Mouse (Mus musculus): Measurements from ENCODE around the gene Gm49416. TPM values are rescaled to one million over a fixed set of nuclear protein-coding genes. Genes with fewer than 3 reads are reported as not detected.

Gene Gm49416
- polyA plus RNA-seq, 1 experiment from 2014 or later: not detected

GRCm38 (mm10) chr19:8921741-8922140 is 33.0 kb downstream of the Gm49416 start:
- Histone ChIP-seq H3K27ac (replicated peaks) (no peak overlapping the region), H3K4me3 (replicated peaks) (peak overlapping the region; percentile 82), H3K36me3 (peaks cover 21% of the 10 kb centered on the region; the same call in 1 of the 2 replicates), H3K27me3 (no peaks in the 10 kb centered on the region), H3K9ac (no peak overlapping the region), H3K4me2 (replicated peaks) (peak overlapping the region; percentile 75), H3K9me3 (replicated peaks) (no peaks in the 10 kb centered on the region), H3K4me1 (peaks cover 20% of the 10 kb centered on the region)
- ATAC-seq (ENCODE audit: insufficient number of reproducible peaks, low FRiP score, low TSS enrichment, low read depth): no peak
- WGBS: 49% methylated on average over 9 of the region's 9 CpGs

- WGBS: 73% methylated on average over 2 of the region's 2 CpGs
- no peak overlapping the region for H3K9ac ChIP-seq
- H3K27ac ChIP-seq (replicated peaks): 0 out of 2 replicates have a peak overlapping the region, but pooled peaks have one; percentile 48
- no peaks in the 10 kb centered on the region for H3K9me3 ChIP-seq (replicated peaks)
- no peak overlapping the region for H3K4me2 ChIP-seq (replicated peaks)
- no peak overlapping the region for H3K4me3 ChIP-seq (replicated peaks)
- H3K27me3 ChIP-seq: no peaks in the 10 kb centered on the region
- H3K4me1 ChIP-seq: peaks cover 23% of the 10 kb centered on the region
- H3K36me3 ChIP-seq: peaks cover 31% of the 10 kb centered on the region; the same call in 1 of the 2 replicates
- ATAC-seq (ENCODE audit: insufficient number of reproducible peaks, low FRiP score, low TSS enrichment, low read depth): no peak
Observed at GRCm38 (mm10) chr19:8926766-8927165, 38.0 kb downstream of the Gm49416 start.

- WGBS: 84% methylated on average over 12 of the region's 12 CpGs
- H3K4me1 ChIP-seq: peaks cover 18% of the 10 kb centered on the region
- no peak for ATAC-seq (ENCODE audit: insufficient number of reproducible peaks, low FRiP score, low TSS enrichment, low read depth)
Observed at GRCm38 (mm10) chr19:8927891-8928525, 39.3 kb downstream of the Gm49416 start.

GRCm38 (mm10) chr19:8928689-8929223 is 40.0 kb downstream of the Gm49416 start:
- peaks cover 42% of the 10 kb centered on the region for H3K36me3 ChIP-seq
- H3K4me1 ChIP-seq: peaks cover 18% of the 10 kb centered on the region
- H3K9me3 ChIP-seq (replicated peaks): no peaks in the 10 kb centered on the region
- H3K27ac ChIP-seq (replicated peaks): peak overlapping the region; percentile 83
- H3K4me2 ChIP-seq (replicated peaks): peak overlapping the region; percentile 73
- H3K9ac ChIP-seq: peak overlapping the region; percentile 68
- 17% methylated on average over 16 of the region's 16 CpGs for WGBS
- no peaks in the 10 kb centered on the region for H3K27me3 ChIP-seq
- H3K4me3 ChIP-seq (replicated peaks): peak overlapping the region; percentile 84
- peak; percentile 16; the same call in 1 of the 2 replicates for ATAC-seq (ENCODE audit: insufficient number of reproducible peaks, low FRiP score, low TSS enrichment, low read depth)

More at GRCm38 (mm10) chr19:8927891-8928525, 39.3 kb downstream of the Gm49416 start:
- Histone ChIP-seq H3K27me3 (no peaks in the 10 kb centered on the region), H3K4me3 (replicated peaks) (no peak overlapping the region), H3K36me3 (peaks cover 36% of the 10 kb centered on the region), H3K9me3 (replicated peaks) (no peaks in the 10 kb centered on the region), H3K9ac (no peak overlapping the region), H3K27ac (replicated peaks) (no peak overlapping the region), H3K4me2 (replicated peaks) (no peak overlapping the region)

GRCm38 (mm10) chr19:8929224-8930088 is 40.7 kb downstream of the Gm49416 start, which contains the start of the genes Rom1 and Eml3:
Gene Rom1 (minus strand): TSS chr19:8929356.
Gene Eml3 (plus strand): TSS chr19:8929552.
- Histone ChIP-seq H3K9ac (peak within 1 kb of the TSS; percentile 68), H3K27ac (replicated peaks) (peak within 1 kb of the TSS; percentile 83), H3K4me3 (replicated peaks) (peak within 1 kb of the TSS; percentile 84), H3K4me1 (peaks cover 18% of the 10 kb centered on the region), H3K4me2 (replicated peaks) (peak within 1 kb of the TSS; percentile 73), H3K36me3 (peaks cover 48% of the 10 kb centered on the region), H3K9me3 (replicated peaks) (no peaks in the 10 kb centered on the region), H3K27me3 (no peaks in the 10 kb centered on the region)
- ATAC-seq (ENCODE audit: insufficient number of reproducible peaks, low FRiP score, low TSS enrichment, low read depth): peak; percentile 76
- WGBS: under 1% methylated on average over 61 of the region's 74 CpGs

GRCm38 (mm10) chr19:8930117-8930516 is 41.4 kb downstream of the Gm49416 start:
- H3K9ac ChIP-seq: peak overlapping the region; percentile 68
- H3K27me3 ChIP-seq: no peaks in the 10 kb centered on the region
- peak overlapping the region; percentile 73 for H3K4me2 ChIP-seq (replicated peaks)
- H3K36me3 ChIP-seq: peaks cover 54% of the 10 kb centered on the region
- 8% methylated on average over 11 of the region's 11 CpGs for WGBS
- peak overlapping the region; percentile 83 for H3K27ac ChIP-seq (replicated peaks)
- no peak for ATAC-seq (ENCODE audit: insufficient number of reproducible peaks, low FRiP score, low TSS enrichment, low read depth)
- H3K9me3 ChIP-seq (replicated peaks): no peaks in the 10 kb centered on the region
- peaks cover 18% of the 10 kb centered on the region for H3K4me1 ChIP-seq
- peak overlapping the region; percentile 84 for H3K4me3 ChIP-seq (replicated peaks)

- Histone ChIP-seq H3K4me3 (replicated peaks) (peak overlapping the region; percentile 84), H3K4me1 (peaks cover 18% of the 10 kb centered on the region), H3K27me3 (no peaks in the 10 kb centered on the region), H3K27ac (replicated peaks) (no peak overlapping the region), H3K9ac (0 out of 2 replicates have a peak overlapping the region, but pooled peaks have one; percentile 68), H3K9me3 (replicated peaks) (no peaks in the 10 kb centered on the region), H3K4me2 (replicated peaks) (peak overlapping the region; percentile 73), H3K36me3 (peaks cover 55% of the 10 kb centered on the region)
- no peak for ATAC-seq (ENCODE audit: insufficient number of reproducible peaks, low FRiP score, low TSS enrichment, low read depth)
- WGBS: 60% methylated on average over 7 of the region's 7 CpGs
Observed at GRCm38 (mm10) chr19:8930771-8931170, 42.0 kb downstream of the Gm49416 start.

- H3K27me3 ChIP-seq: no peaks in the 10 kb centered on the region
- ATAC-seq (ENCODE audit: insufficient number of reproducible peaks, low FRiP score, low TSS enrichment, low read depth): no peak
- WGBS: 88% methylated on average over 2 of the region's 2 CpGs
- H3K36me3 ChIP-seq: peaks cover 70% of the 10 kb centered on the region
- H3K27ac ChIP-seq (replicated peaks): no peak overlapping the region
- no peak overlapping the region for H3K4me3 ChIP-seq (replicated peaks)
- H3K9me3 ChIP-seq (replicated peaks): no peaks in the 10 kb centered on the region
- peaks cover 10% of the 10 kb centered on the region for H3K4me1 ChIP-seq
- H3K4me2 ChIP-seq (replicated peaks): no peak overlapping the region
- H3K9ac ChIP-seq: no peak overlapping the region
Observed at GRCm38 (mm10) chr19:8936736-8937135, 48.0 kb downstream of the Gm49416 start.

GRCm38 (mm10) chr19:8940526-8941133 is 51.9 kb downstream of the Gm49416 start:
- H3K27ac ChIP-seq (replicated peaks): peak overlapping the region; percentile 99
- 69% methylated on average over 15 of the region's 15 CpGs for WGBS
- H3K4me3 ChIP-seq (replicated peaks): peak overlapping the region; percentile 68; the same call in 1 of the 2 replicates

GRCm38 (mm10) chr19:8941136-8941514 is 52.4 kb downstream of the Gm49416 start:
- WGBS: 36% methylated on average over 10 of the region's 10 CpGs
- Histone ChIP-seq H3K4me3 (replicated peaks) (peak overlapping the region; percentile 68), H3K4me2 (replicated peaks) (peak overlapping the region; percentile 61), H3K4me1 (peaks cover 40% of the 10 kb centered on the region), H3K27me3 (no peaks in the 10 kb centered on the region), H3K27ac (replicated peaks) (peak overlapping the region; percentile 99), H3K36me3 (peaks cover 50% of the 10 kb centered on the region), H3K9ac (peak overlapping the region; percentile 21; the same call in 1 of the 2 replicates), H3K9me3 (replicated peaks) (no peaks in the 10 kb centered on the region)
- 0 out of 2 replicates have a peak, but pooled peaks have one; percentile 2 for ATAC-seq (ENCODE audit: insufficient number of reproducible peaks, low FRiP score, low TSS enrichment, low read depth)

More at GRCm38 (mm10) chr19:8940526-8941133, 51.9 kb downstream of the Gm49416 start:
- H3K9ac ChIP-seq: peak overlapping the region; percentile 21; the same call in 1 of the 2 replicates
- H3K27me3 ChIP-seq: no peaks in the 10 kb centered on the region
- H3K4me2 ChIP-seq (replicated peaks): peak overlapping the region; percentile 61; the same call in 1 of the 2 replicates
- H3K36me3 ChIP-seq: peaks cover 49% of the 10 kb centered on the region
- no peaks in the 10 kb centered on the region for H3K9me3 ChIP-seq (replicated peaks)
- no peak for ATAC-seq (ENCODE audit: insufficient number of reproducible peaks, low FRiP score, low TSS enrichment, low read depth)
- H3K4me1 ChIP-seq: peaks cover 39% of the 10 kb centered on the region
